Mouse (Mus musculus) cerebellum, postnatal 25 days (tissue): ENCODE results near the gene Rbfox1.
A peak's percentile ranks its signal among the peaks of the same experiment; 100 is the strongest.

Source experiments
- DNase-seq, 2 experiments: peaks; one replicate each; pipeline ENCODE4 v3.0.0; 2021; ENCODE audit warnings: mixed read lengths in 2 of 2

The Rbfox1 gene

DNA sequence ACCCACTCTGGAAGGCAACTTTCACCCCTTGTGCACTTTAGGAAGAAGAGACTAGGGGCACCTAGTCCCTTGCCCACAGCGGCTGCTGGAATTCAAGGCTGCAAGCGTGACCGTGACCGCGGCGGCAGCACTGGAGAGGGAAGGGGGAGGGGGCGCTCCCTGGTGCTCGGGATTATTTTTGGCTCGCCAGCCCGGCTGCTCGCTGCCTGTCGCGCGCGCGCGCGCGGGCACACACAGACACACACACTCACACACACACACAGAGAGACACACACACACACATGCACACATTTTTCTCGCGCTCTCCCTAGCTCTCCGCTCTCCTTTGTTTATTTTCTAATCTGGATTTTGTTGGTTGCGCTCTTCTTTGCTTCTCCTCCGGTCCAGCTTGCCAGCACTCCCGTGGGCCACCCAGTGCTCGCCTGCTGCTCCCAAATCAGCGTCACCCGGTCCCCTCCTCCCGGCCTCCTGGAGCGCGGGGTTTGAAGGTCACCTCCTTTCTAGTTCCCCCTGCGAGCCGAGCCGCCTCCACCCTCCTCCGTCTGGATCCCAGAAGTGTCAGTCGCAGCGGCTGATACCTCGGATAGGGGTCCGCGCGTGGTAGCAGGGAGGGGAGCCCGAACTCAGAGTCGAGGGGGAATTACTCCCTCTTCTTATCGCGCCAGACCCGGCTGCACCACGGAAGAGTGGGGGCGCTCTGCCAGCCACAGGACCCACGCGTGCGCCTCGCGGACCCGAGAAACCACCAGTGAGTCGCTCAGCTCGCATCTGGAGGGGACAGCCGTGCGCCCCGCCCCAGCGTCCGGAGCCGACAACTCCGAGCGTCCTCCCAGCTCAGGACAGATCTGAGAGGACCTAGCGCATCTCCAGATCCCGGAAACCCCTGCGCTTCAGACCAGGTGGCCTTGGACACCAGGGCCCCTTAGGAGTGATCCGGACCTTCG lies at the start of gene Rbfox1:
Gene Rbfox1, plus strand, starts transcription at position 610 of the 944 bp plus-strand sequence.
- DNase-seq: peak; percentile 79 to 85

DNA sequence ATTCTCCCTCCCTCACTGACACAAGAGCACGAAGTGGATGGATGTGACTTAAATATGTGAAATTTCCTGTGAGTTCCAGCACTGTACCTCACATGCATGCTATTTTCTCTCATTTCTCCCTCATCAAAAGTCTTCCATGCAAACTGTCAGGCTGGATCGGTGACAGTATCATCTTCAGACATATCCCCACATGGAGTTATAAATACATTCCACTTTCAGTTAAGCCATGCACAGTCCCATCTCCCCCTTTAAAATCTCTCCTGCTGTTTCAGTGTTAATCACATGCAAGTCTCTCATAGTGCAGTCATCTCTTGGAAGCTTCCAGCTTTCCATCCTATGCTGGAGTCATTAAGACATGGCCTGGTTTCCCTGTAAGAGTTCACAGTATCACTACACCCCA lies 48.4 kb upstream of the Rbfox1 start:
- DNase-seq: no peak

GRCm38 (mm10) chr16:5841167-5841566 lies 44.0 kb upstream of the Rbfox1 start:
- no peak for DNase-seq

DNA sequence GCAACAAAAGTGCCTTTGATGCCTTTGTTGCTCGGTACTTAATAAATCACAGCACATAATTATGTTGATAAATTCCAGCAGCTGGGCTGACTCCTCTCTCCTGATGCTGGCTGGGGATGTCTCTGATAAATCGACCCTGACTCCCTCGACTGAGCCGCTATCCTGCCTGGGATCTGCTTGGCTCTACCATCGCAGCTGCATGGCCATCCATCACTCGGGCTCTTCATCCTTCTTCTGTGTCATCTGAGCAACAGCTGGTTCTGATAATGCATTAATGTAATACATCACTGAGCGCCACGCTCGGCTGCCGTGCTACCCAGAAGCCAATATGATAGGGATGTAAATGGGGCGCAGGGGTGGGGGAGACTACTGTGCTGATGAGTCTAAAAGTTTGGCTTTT lies 39.5 kb upstream of the Rbfox1 start:
- DNase-seq: no peak

- DNase-seq: no peak
These were observed 32.1 kb upstream of the Rbfox1 start for GRCm38 (mm10) chr16:5853055-5853454.

DNA sequence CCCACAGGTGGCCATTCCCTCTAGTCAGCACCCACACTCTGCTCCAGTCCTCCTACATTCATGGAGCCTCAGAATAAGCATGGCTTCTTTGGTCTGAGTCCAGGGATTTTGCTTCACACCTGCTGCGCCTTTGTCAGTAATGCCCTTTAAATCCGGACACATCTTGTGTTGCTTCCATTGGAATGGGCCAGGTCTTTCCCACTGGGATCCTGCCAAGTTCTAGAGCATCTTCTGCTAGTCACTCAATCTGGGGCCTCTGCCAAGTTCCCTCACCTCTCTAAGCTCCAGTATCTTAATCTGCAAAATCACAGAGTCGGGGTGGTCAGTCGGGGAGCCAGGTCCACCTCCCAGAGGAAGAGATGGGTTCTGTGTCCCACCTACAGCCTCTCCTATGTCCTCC lies 20.8 kb upstream of the Rbfox1 start:
- DNase-seq: peak; percentile 67 to 78

GRCm38 (mm10) chr16:5866966-5867365 lies 18.2 kb upstream of the Rbfox1 start:
- DNase-seq: peak in 1 of 2 experiments; percentile 9

DNA sequence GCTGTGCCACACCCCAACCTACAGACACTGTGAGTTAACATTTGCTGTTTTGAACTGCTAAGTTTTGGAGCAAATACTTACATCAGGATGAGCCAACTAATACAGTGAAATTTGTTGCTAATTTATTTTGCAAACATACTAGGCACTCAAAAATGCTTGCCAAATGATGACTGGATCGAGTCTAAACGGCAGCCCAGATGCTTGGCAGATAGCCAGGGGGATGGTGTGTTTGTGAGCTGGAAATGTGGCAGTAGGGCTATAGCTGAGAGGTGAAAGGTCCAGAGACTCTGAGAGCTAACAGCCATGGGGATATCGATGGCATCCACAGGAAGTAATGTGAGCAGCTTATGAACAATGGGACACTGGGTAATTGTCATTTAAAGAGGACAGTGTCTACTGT lies 14.8 kb upstream of the Rbfox1 start:
- no peak for DNase-seq

DNA sequence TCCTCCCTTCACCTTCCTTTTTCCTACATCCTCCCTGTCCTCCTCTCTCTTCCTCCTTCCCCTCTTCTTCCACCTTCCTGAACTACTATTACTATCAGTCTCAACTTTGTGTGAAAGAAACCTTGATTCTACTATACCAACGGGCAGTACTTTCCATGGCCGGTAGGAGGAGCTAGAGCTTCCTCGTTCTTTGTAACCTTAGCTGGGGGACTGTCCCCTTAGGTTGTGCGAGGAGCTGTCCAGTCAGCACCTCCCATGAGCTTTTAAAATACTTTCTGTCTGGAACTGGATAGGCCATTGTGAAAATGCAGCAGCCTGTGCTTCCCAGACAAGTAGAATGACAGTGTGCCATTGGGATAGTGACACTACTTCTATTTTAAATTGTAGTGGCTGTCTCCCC lies 3.3 kb upstream of the Rbfox1 start:
- peak; percentile 70 to 83 for DNase-seq

DNA sequence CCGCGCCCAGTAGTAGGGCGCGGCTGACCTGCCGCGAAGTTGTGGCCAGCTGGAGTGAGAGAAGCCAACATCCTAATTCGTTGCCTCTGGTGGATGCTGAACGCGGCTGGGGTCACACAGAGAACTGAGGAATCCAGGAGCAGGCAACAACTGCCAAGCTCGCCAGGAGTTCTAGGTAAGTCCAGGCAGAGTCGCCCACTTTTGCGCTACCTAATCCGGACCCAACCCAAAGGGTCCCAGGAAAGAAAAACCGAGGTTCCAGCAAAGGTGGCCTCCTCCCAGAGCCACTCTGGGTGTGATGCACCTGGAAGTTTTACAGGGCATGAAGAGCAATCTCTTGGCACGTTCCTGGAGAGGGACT lies 515 bp downstream of the Rbfox1 start:
- DNase-seq: no peak

DNA sequence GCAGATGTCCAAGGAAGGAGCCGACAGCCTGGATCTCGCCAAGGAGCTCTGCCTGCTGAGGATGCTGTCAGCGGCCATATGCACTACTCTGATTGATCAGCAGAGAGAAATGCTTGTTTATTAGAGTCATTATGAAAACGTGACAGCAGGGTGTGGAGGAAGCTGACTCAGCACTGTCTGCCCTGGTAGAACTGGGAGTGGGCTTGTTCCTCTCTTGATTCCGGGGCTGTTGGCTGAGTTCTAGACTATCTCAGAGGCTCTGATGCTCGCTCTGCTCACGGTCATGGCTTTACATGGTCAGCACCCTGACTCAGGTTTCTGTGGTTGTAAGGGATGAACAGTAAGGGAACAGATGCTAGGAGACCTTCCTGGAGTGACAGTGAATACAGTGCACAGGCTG lies 10.4 kb downstream of the Rbfox1 start:
- no peak for DNase-seq

GRCm38 (mm10) chr16:5898330-5898729 lies 13.2 kb downstream of the Rbfox1 start:
- DNase-seq: peak in 1 of 2 experiments; percentile 42

- DNase-seq: peak in 1 of 2 experiments; percentile 36
These were observed 25.6 kb downstream of the Rbfox1 start for GRCm38 (mm10) chr16:5910742-5911141.

DNA sequence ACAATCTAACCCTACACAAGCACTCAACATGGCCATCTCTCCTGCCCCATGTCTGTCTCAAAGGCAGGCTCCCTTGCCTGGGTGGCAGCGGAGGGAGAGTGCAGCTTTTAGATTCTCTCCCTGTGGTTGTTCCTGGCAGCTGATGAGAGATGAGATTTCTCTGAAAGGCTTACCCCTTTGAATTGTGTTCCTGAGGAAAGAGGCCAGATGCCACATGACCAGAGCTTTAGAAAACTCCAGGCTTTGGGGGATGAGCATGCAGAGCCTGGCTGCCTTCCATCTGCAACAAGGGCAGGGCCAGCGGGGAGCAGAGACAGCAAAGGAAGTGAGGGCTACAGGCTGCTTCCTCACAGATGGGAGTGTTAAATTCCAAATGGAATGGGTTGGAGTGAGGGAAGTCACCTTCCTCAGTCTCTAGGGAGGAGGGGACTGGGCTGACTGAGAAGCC lies 26.7 kb downstream of the Rbfox1 start:
- DNase-seq: peak; percentile 93 to 95

DNA sequence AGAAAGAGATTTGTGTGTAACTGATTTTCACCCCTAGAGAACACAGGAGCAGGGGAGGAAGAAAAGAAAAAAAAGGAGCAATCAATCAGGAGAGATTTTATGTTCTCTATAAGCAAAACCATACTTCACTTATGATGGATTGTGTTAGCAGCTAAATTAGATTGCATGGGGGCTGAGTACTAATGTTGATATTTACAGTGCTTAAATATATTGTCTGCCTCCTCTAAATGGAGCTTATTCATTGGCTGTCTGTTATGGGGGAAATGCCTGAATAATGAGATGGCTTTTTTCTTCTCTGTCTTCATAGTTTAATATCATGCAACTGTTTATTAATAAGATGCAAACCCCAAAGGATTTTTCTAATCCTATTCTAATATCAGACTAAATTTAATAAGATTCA lies 32.8 kb downstream of the Rbfox1 start:
- no peak for DNase-seq

DNA sequence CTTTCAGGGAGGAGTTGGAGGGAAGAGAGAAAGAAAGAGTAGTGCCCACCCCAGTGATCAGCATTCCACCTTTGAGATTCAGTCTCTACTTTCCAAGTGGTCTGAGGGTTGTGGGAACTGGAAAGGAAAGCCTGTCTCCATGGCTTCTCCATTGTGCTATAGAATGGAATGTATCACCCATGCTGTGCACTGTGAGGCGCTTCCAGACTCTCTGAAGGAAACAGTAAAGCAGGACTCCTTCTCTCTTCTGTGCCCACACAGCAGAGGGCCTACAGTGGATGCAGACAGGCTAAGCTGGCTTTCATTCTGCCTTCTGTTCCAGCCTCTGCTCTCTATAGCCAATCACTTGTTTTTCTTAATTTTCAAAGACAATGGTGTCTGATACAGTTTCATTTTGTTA lies 41.8 kb downstream of the Rbfox1 start:
- no peak for DNase-seq

DNA sequence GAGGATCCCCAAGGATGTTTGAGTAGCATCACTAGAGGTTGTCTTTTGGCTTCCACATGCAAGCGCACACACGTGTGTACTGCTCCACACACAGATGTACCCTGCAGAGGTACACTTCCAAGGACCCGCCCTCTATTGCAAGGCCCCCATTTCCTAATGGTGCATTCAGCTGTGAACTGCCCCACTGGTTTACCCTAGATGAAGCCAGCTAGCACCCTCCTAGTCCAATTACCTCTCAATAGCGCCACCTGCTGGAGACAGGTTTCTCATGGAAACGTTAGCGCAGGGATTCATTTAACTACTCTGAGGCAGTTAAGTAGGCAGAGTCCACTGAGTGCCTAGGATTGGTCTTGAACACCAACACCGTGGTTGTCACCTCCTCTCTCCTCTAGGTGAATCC lies 46.5 kb downstream of the Rbfox1 start:
- DNase-seq: peak; percentile 87 to 93

GRCm38 (mm10) chr16:5940016-5940415 lies 54.9 kb downstream of the Rbfox1 start:
- peak; percentile 31 to 47 for DNase-seq

- DNase-seq: no peak
These were observed 60.5 kb downstream of the Rbfox1 start for GRCm38 (mm10) chr16:5945682-5946081.

GRCm38 (mm10) chr16:5953106-5953505 lies 68.0 kb downstream of the Rbfox1 start:
- no peak for DNase-seq

DNA sequence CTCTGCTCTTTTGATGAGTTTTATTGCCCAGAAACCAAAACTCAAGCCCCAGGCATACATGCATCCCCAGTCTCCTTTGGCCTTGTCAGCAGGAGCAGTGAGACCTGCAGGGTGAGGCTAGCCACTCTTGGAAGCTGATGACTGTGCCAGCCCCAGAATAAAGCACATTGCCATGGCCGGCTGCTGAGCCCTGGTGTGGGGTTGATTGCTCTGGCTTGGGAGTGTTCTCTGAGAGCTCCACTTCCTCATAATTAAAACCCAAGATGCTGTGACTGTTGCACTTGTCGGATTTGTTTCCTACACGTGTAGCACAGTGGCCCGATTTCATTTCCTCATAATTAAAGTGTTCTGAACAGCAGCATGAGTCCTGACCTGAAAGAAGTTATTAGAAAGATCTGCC lies 72.3 kb downstream of the Rbfox1 start:
- DNase-seq: peak; percentile 40 to 54

- DNase-seq: no peak
These were observed 76.6 kb downstream of the Rbfox1 start for GRCm38 (mm10) chr16:5961786-5962185.

- no peak for DNase-seq
These were observed 89.0 kb downstream of the Rbfox1 start for GRCm38 (mm10) chr16:5974172-5974571.
